Mouse (Mus musculus): ENCODE results near the gene Oscp1. TPM values are rescaled to one million over a fixed set of nuclear protein-coding genes. Genes with fewer than 3 reads are reported as not detected.

Gene Oscp1
- polyA plus RNA-seq, 1 experiment from 2014 or later = 1.5 TPM

GRCm38 (mm10) chr4:126113243-126113642 is 54.9 kb downstream of the Oscp1 start:
- no peak for DNase-seq
- peak overlapping the region; percentile 17; the same call in 1 of the 2 replicates for H3K9ac ChIP-seq
- 69% methylated on average over 4 of the region's 4 CpGs for WGBS (ENCODE audit: insufficient replicate concordance)
- H3K4me3 ChIP-seq (replicated peaks) = no peak overlapping the region
- H3K27me3 ChIP-seq = no peaks in the 10 kb centered on the region
- H3K36me3 ChIP-seq = peaks cover 5% of the 10 kb centered on the region; the same call in 1 of the 2 replicates
- peaks cover 66% of the 10 kb centered on the region for H3K4me1 ChIP-seq (replicated peaks)
- H3K4me2 ChIP-seq = no peak overlapping the region
- no peaks in the 10 kb centered on the region for H3K9me3 ChIP-seq (replicated peaks)
- ATAC-seq (ENCODE audit: low read depth) = no peak
- H3K27ac ChIP-seq = no peak overlapping the region

- Histone ChIP-seq H3K4me3 (replicated peaks) (no peak overlapping the region), H3K4me2 (no peak overlapping the region), H3K36me3 (peaks cover 7% of the 10 kb centered on the region; the same call in 1 of the 2 replicates), H3K27ac (no peak overlapping the region), H3K9me3 (replicated peaks) (no peaks in the 10 kb centered on the region), H3K27me3 (no peaks in the 10 kb centered on the region), H3K9ac (no peak overlapping the region), H3K4me1 (replicated peaks) (peaks cover 59% of the 10 kb centered on the region)
- ATAC-seq (ENCODE audit: low read depth) (no peak), DNase-seq (no peak)
- WGBS (ENCODE audit: insufficient replicate concordance) = 17% methylated on average over 6 of the region's 6 CpGs
These were observed 55.6 kb downstream of the Oscp1 start for GRCm38 (mm10) chr4:126113943-126114342.

GRCm38 (mm10) chr4:126115411-126115810 is 57.0 kb downstream of the Oscp1 start:
- H3K9ac ChIP-seq = no peak overlapping the region
- no peaks in the 10 kb centered on the region for H3K27me3 ChIP-seq
- H3K4me2 ChIP-seq = no peak overlapping the region
- no peak for ATAC-seq (ENCODE audit: low read depth)
- no peak overlapping the region for H3K4me3 ChIP-seq (replicated peaks)
- H3K9me3 ChIP-seq (replicated peaks) = no peaks in the 10 kb centered on the region
- DNase-seq = no peak
- no peak overlapping the region for H3K27ac ChIP-seq
- H3K36me3 ChIP-seq = peaks cover 7% of the 10 kb centered on the region; the same call in 1 of the 2 replicates
- 79% methylated on average over 9 of the region's 9 CpGs for WGBS (ENCODE audit: insufficient replicate concordance)
- H3K4me1 ChIP-seq (replicated peaks) = peaks cover 45% of the 10 kb centered on the region

GRCm38 (mm10) chr4:126115871-126116521 is 57.6 kb downstream of the Oscp1 start:
- Histone ChIP-seq H3K36me3 (peaks cover 8% of the 10 kb centered on the region), H3K27me3 (no peaks in the 10 kb centered on the region), H3K4me2 (no peak overlapping the region), H3K27ac (peak overlapping the region; percentile 43; the same call in 1 of the 2 replicates), H3K4me3 (replicated peaks) (no peak overlapping the region), H3K9me3 (replicated peaks) (no peaks in the 10 kb centered on the region), H3K9ac (no peak overlapping the region), H3K4me1 (replicated peaks) (peaks cover 39% of the 10 kb centered on the region)
- no peak for ATAC-seq (ENCODE audit: low read depth)
- DNase-seq = no peak
- WGBS (ENCODE audit: insufficient replicate concordance) = 57% methylated on average over 6 of the region's 6 CpGs

- Histone ChIP-seq H3K9ac (no peak overlapping the region), H3K4me3 (replicated peaks) (no peak overlapping the region), H3K27ac (no peak overlapping the region), H3K4me2 (no peak overlapping the region), H3K36me3 (peaks cover 15% of the 10 kb centered on the region), H3K4me1 (replicated peaks) (peaks cover 31% of the 10 kb centered on the region), H3K9me3 (replicated peaks) (no peaks in the 10 kb centered on the region), H3K27me3 (no peaks in the 10 kb centered on the region)
- no peak for DNase-seq
- no peak for ATAC-seq (ENCODE audit: low read depth)
- WGBS (ENCODE audit: insufficient replicate concordance) = 81% methylated on average over 8 of the region's 8 CpGs
These were observed 58.8 kb downstream of the Oscp1 start for GRCm38 (mm10) chr4:126117116-126117515.

- peaks cover 15% of the 10 kb centered on the region for H3K36me3 ChIP-seq
- 75% methylated on average over 4 of the region's 4 CpGs for WGBS (ENCODE audit: insufficient replicate concordance)
- no peaks in the 10 kb centered on the region for H3K27me3 ChIP-seq
- H3K4me2 ChIP-seq = no peak overlapping the region
- DNase-seq (no peak), ATAC-seq (ENCODE audit: low read depth) (no peak)
- no peak overlapping the region for H3K27ac ChIP-seq
- no peaks in the 10 kb centered on the region for H3K9me3 ChIP-seq (replicated peaks)
- peaks cover 25% of the 10 kb centered on the region for H3K4me1 ChIP-seq (replicated peaks)
- H3K9ac ChIP-seq = no peak overlapping the region
- H3K4me3 ChIP-seq (replicated peaks) = no peak overlapping the region
These were observed 60.3 kb downstream of the Oscp1 start for GRCm38 (mm10) chr4:126118651-126119050.

- WGBS (ENCODE audit: insufficient replicate concordance) = 61% methylated on average over 1 of the region's 1 CpGs
- Histone ChIP-seq H3K9me3 (replicated peaks) (no peaks in the 10 kb centered on the region), H3K27ac (no peak overlapping the region), H3K9ac (no peak overlapping the region), H3K4me3 (replicated peaks) (no peak overlapping the region), H3K4me1 (replicated peaks) (peaks cover 21% of the 10 kb centered on the region), H3K4me2 (no peak overlapping the region), H3K27me3 (no peaks in the 10 kb centered on the region), H3K36me3 (peaks cover 17% of the 10 kb centered on the region)
- ATAC-seq (ENCODE audit: low read depth) (no peak), DNase-seq (no peak)
These were observed 60.7 kb downstream of the Oscp1 start for GRCm38 (mm10) chr4:126119051-126119450.

GRCm38 (mm10) chr4:126120052-126120451 is 61.7 kb downstream of the Oscp1 start:
- ATAC-seq (ENCODE audit: low read depth) = no peak
- 75% methylated on average over 5 of the region's 5 CpGs for WGBS (ENCODE audit: insufficient replicate concordance)
- H3K9ac ChIP-seq = no peak overlapping the region

GRCm38 (mm10) chr4:126120506-126120905 is 62.1 kb downstream of the Oscp1 start:
- Histone ChIP-seq H3K4me1 (replicated peaks) (peaks cover 6% of the 10 kb centered on the region), H3K9me3 (replicated peaks) (no peaks in the 10 kb centered on the region), H3K36me3 (peaks cover 31% of the 10 kb centered on the region), H3K4me2 (no peak overlapping the region), H3K27ac (no peak overlapping the region), H3K4me3 (replicated peaks) (no peak overlapping the region), H3K9ac (no peak overlapping the region), H3K27me3 (no peaks in the 10 kb centered on the region)
- WGBS (ENCODE audit: insufficient replicate concordance) = 79% methylated on average over 2 of the region's 2 CpGs
- ATAC-seq (ENCODE audit: low read depth) (no peak), DNase-seq (no peak)

More at GRCm38 (mm10) chr4:126120052-126120451, 61.7 kb downstream of the Oscp1 start:
- H3K27ac ChIP-seq = no peak overlapping the region
- peaks cover 11% of the 10 kb centered on the region for H3K4me1 ChIP-seq (replicated peaks)
- no peak for DNase-seq
- H3K27me3 ChIP-seq = no peaks in the 10 kb centered on the region
- no peak overlapping the region for H3K4me2 ChIP-seq
- H3K4me3 ChIP-seq (replicated peaks) = no peak overlapping the region
- H3K9me3 ChIP-seq (replicated peaks) = no peaks in the 10 kb centered on the region
- peaks cover 27% of the 10 kb centered on the region for H3K36me3 ChIP-seq

- H3K36me3 ChIP-seq = peaks cover 44% of the 10 kb centered on the region
- DNase-seq (no peak), ATAC-seq (ENCODE audit: low read depth) (no peak)
- no peaks in the 10 kb centered on the region for H3K27me3 ChIP-seq
- H3K4me3 ChIP-seq (replicated peaks) = no peak overlapping the region
- no peak overlapping the region for H3K27ac ChIP-seq
- H3K9me3 ChIP-seq (replicated peaks) = no peaks in the 10 kb centered on the region
- 80% methylated on average over 10 of the region's 10 CpGs for WGBS (ENCODE audit: insufficient replicate concordance)
- no peak overlapping the region for H3K9ac ChIP-seq
- H3K4me2 ChIP-seq = no peak overlapping the region
- peaks cover 7% of the 10 kb centered on the region; the same call in 1 of the 2 replicates for H3K4me1 ChIP-seq (replicated peaks)
These were observed 65.1 kb downstream of the Oscp1 start for GRCm38 (mm10) chr4:126123309-126124040.

GRCm38 (mm10) chr4:126130502-126130901 is 72.1 kb downstream of the Oscp1 start:
- ATAC-seq (ENCODE audit: low read depth) (0 out of 2 replicates have a peak, but pooled peaks have one; percentile 11), DNase-seq (no peak)
- Histone ChIP-seq H3K27ac (peak overlapping the region; percentile 48), H3K9ac (no peak overlapping the region), H3K4me2 (no peak overlapping the region), H3K4me1 (replicated peaks) (peaks cover 18% of the 10 kb centered on the region), H3K4me3 (replicated peaks) (no peak overlapping the region), H3K27me3 (no peaks in the 10 kb centered on the region), H3K9me3 (replicated peaks) (no peaks in the 10 kb centered on the region), H3K36me3 (peaks cover 51% of the 10 kb centered on the region)
- 78% methylated on average over 11 of the region's 11 CpGs for WGBS (ENCODE audit: insufficient replicate concordance)

All from liver, embryonic 13.5 days (tissue).